Mouse (Mus musculus): ENCODE measurements around the gene Fam117a. TPM values are rescaled to one million over a fixed set of nuclear protein-coding genes. Genes with fewer than 3 reads are reported as not detected.
"Not testable (repeated sequence)": the region's sequence is repeated elsewhere in the genome, so short reads cannot be mapped to it uniquely, and the experiment has no call there.

Gene Fam117a
- polyA plus RNA-seq, 1 experiment from 2014 or later = 3.0 TPM

DNA sequence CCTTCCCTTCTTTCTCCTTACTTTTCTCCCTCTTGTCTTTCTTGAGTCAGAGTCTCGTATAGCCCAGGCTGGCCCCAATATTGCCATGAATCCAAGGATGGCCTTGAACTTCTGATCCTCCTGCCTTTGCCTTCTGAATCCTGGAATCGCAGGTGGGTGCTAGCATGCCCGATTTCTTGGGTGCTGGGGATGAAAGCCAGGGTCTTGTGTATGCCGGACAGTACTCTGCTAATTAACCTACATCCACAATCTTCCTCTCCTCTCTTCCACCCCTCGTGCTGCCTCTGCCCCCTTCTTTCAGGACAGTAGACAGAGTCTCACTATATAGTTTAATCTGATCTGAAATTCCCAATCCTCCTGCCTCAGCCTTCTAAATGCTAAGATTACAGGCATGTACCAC is 64.8 kb downstream of the Fam117a start:
- no peaks in the 10 kb centered on the region for H3K9me3 ChIP-seq (ENCODE audit: control insufficient read depth, low read length)
- 94% methylated on average over 5 of the region's 5 CpGs for WGBS
- no peaks in the 10 kb centered on the region for H3K36me3 ChIP-seq (ENCODE audit: control insufficient read depth, insufficient read depth, low read length)
- no peak overlapping the region for H3K27ac ChIP-seq (ENCODE audit: low read depth, low read length)
- H3K4me2 ChIP-seq (ENCODE audit: low read length) = no peak overlapping the region
- ATAC-seq = no peak
- peaks cover 3% of the 10 kb centered on the region; the same call in 1 of the 2 replicates for H3K4me1 ChIP-seq (ENCODE audit: control insufficient read depth, insufficient read depth, low read depth, low read length)
- H3K27me3 ChIP-seq (replicated peaks; ENCODE audit: control insufficient read depth, insufficient read depth, low read length) = no peaks in the 10 kb centered on the region
- H3K4me3 ChIP-seq (ENCODE audit: low read length) = no peak overlapping the region
- H3K9ac ChIP-seq (ENCODE audit: low read depth, low read length) = no peak overlapping the region

DNA sequence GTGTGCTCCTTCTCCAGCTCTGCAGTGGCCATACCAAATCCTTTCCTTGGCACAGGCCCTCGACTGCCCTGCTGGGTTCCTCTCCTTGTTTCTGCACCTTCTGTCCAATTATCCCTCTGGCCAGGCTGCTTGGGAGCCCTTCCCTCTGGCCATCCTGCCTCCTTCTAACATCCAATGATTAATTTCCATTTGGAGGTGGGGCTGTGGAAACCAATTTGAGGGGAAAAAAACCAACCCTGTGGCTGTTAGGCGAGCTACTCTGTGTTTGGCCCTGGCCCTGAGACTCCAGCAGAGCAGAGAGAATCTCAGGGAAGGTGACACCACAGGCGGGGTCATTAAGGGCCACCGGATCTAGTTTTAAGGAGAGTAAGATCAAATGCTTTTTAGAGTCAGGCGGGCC is 65.4 kb downstream of the Fam117a start:
- ATAC-seq = peak; percentile 50; the same call in 1 of the 2 replicates
- H3K27ac ChIP-seq (ENCODE audit: low read depth, low read length) = no peak overlapping the region
- H3K36me3 ChIP-seq (ENCODE audit: control insufficient read depth, insufficient read depth, low read length) = no peaks in the 10 kb centered on the region
- no peak overlapping the region for H3K9ac ChIP-seq (ENCODE audit: low read depth, low read length)
- H3K4me3 ChIP-seq (ENCODE audit: low read length) = no peak overlapping the region
- H3K27me3 ChIP-seq (replicated peaks; ENCODE audit: control insufficient read depth, insufficient read depth, low read length) = no peaks in the 10 kb centered on the region
- H3K9me3 ChIP-seq (ENCODE audit: control insufficient read depth, low read length) = no peaks in the 10 kb centered on the region
- peaks cover 3% of the 10 kb centered on the region; the same call in 1 of the 2 replicates for H3K4me1 ChIP-seq (ENCODE audit: control insufficient read depth, insufficient read depth, low read depth, low read length)
- H3K4me2 ChIP-seq (ENCODE audit: low read length) = no peak overlapping the region
- 27% methylated on average over 5 of the region's 5 CpGs for WGBS

- H3K9ac ChIP-seq (ENCODE audit: low read depth, low read length) = no peak overlapping the region
- no peaks in the 10 kb centered on the region for H3K36me3 ChIP-seq (ENCODE audit: control insufficient read depth, insufficient read depth, low read length)
- H3K9me3 ChIP-seq (ENCODE audit: control insufficient read depth, low read length) = no peaks in the 10 kb centered on the region
- H3K4me3 ChIP-seq (ENCODE audit: low read length) = no peak overlapping the region
- no peak overlapping the region for H3K4me2 ChIP-seq (ENCODE audit: low read length)
- peaks cover 3% of the 10 kb centered on the region; the same call in 1 of the 2 replicates for H3K4me1 ChIP-seq (ENCODE audit: control insufficient read depth, insufficient read depth, low read depth, low read length)
- no peaks in the 10 kb centered on the region for H3K27me3 ChIP-seq (replicated peaks; ENCODE audit: control insufficient read depth, insufficient read depth, low read length)
- no peak for ATAC-seq
- 29% methylated on average over 8 of the region's 8 CpGs for WGBS
- no peak overlapping the region for H3K27ac ChIP-seq (ENCODE audit: low read depth, low read length)
Measured at GRCm38 (mm10) chr11:95402658-95403101, 65.9 kb downstream of the Fam117a start.

DNA sequence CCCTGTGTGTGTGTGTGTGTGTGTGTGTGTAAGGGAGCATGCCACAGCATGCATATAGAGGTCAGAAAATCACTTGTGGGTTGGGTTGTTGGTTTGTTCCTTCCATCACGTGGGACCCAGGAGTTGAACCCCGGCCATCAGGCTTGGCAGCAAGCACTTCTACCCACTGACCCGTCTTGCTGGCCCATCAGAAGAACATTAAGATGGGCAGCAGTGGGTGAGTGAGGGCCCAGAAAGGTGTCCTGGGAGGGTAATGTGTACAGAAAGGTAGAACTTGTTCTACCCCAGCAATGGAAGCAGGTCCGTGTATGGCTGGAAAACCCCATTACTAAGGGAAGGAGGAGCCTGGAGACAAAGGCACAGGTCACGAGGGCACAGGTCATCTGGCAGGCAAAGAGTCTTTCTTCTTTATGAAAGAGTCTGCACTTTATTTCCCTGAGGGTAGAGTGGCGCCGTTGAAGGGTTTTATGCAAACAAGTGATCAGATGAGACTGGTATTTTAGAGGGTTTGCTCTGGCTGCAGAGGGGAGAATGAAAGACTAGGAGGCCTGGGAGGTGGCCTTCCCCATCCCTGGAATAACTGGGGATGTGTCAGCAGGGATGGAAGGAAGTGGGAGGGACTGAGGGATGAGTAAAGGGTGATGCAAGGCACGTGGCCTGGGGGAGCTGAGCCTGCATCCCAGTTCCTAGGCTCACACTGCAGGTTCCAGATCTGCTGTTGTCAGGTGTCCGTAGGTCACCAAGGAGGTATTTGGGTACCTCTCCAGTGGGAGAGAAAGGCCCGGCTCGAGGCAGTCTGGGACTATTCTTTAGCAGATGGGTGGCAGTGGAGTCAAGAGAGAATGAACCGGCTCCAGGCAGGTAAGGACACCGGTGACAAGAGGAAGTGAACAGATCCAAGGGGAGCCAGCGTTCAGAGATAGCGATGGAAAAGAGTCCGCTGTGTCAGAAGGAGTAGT is 66.8 kb downstream of the Fam117a start:
- Histone ChIP-seq H3K4me1 (ENCODE audit: control insufficient read depth, insufficient read depth, low read depth, low read length) (peaks cover 3% of the 10 kb centered on the region; the same call in 1 of the 2 replicates), H3K36me3 (ENCODE audit: control insufficient read depth, insufficient read depth, low read length) (no peaks in the 10 kb centered on the region), H3K4me2 (ENCODE audit: low read length) (no peak overlapping the region), H3K9ac (ENCODE audit: low read depth, low read length) (no peak overlapping the region), H3K9me3 (ENCODE audit: control insufficient read depth, low read length) (no peaks in the 10 kb centered on the region), H3K27ac (ENCODE audit: low read depth, low read length) (no peak overlapping the region), H3K27me3 (replicated peaks; ENCODE audit: control insufficient read depth, insufficient read depth, low read length) (no peaks in the 10 kb centered on the region), H3K4me3 (ENCODE audit: low read length) (no peak overlapping the region)
- WGBS = 65% methylated on average over 16 of the region's 16 CpGs
- ATAC-seq = no peak

DNA sequence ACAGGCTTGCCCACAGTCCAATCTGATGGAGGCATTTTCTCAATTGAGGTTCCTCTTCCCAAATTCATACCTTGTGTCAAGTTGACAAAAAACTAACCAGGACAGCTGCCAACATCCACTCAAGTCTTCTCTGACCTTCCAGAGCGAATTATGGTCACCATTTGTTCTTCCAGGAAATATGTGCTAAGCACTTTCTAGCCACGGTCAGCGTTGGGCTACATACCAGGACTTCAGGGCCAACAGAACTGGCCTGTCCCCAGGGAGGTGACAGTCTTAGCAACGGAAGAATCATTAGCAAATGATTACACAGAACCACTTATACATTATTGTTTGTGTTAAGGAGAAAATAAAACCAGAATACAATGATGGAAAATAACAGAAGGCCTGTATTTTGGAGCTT is 69.0 kb downstream of the Fam117a start:
- no peaks in the 10 kb centered on the region for H3K4me1 ChIP-seq (ENCODE audit: control insufficient read depth, insufficient read depth, low read depth, low read length)
- H3K36me3 ChIP-seq (ENCODE audit: control insufficient read depth, insufficient read depth, low read length) = no peaks in the 10 kb centered on the region
- H3K27ac ChIP-seq (ENCODE audit: low read depth, low read length) = no peak overlapping the region
- no peaks in the 10 kb centered on the region for H3K9me3 ChIP-seq (ENCODE audit: control insufficient read depth, low read length)
- no peaks in the 10 kb centered on the region for H3K27me3 ChIP-seq (replicated peaks; ENCODE audit: control insufficient read depth, insufficient read depth, low read length)
- no peak overlapping the region for H3K4me2 ChIP-seq (ENCODE audit: low read length)
- no peak overlapping the region for H3K4me3 ChIP-seq (ENCODE audit: low read length)
- WGBS = 82% methylated on average over 4 of the region's 4 CpGs
- no peak for ATAC-seq
- no peak overlapping the region for H3K9ac ChIP-seq (ENCODE audit: low read depth, low read length)

- not testable (repeated sequence) for H3K4me3 ChIP-seq (ENCODE audit: low read length); H3K27ac ChIP-seq (ENCODE audit: low read depth, low read length); H3K4me1 ChIP-seq (ENCODE audit: control insufficient read depth, insufficient read depth, low read depth, low read length); H3K9me3 ChIP-seq (ENCODE audit: control insufficient read depth, low read length); H3K36me3 ChIP-seq (ENCODE audit: control insufficient read depth, insufficient read depth, low read length); H3K9ac ChIP-seq (ENCODE audit: low read depth, low read length); H3K27me3 ChIP-seq (replicated peaks; ENCODE audit: control insufficient read depth, insufficient read depth, low read length); ATAC-seq; H3K4me2 ChIP-seq (ENCODE audit: low read length)
- WGBS = 97% methylated on average over 5 of the region's 5 CpGs
Measured at GRCm38 (mm10) chr11:95406398-95406797, 69.6 kb downstream of the Fam117a start.

DNA sequence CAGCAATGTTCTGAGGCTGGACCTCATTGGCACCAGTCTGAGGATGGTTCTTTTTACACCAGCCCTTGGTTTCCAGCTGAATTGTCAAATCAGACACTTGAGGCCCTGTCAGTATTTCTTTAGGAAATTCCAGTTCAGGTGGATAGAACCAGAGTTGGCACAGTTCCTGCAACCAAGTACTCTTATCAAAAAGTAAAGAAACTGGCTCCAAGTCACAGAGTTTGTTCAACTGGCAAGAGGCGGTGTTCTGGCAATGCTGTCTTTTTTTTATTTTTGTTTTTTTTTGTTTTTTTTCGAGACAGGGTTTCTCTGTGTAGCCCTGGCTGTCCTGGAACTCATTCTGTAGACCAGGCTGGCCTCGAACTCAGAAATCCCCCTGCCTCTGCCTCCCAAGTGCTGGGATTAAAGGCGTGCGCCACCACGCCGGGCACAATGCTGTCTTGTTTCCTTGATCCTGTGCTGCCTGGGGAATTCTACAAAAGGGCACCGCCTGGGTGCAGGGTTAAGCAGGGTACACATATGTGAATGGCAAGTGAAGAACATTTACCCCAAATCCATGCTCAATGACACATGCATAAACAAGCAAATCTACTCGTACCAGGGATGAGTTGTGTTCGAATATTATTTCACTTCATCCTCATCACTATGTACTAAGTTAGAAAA is 72.8 kb downstream of the Fam117a start:
- H3K36me3 ChIP-seq (ENCODE audit: control insufficient read depth, insufficient read depth, low read length) = no peaks in the 10 kb centered on the region
- WGBS = 89% methylated on average over 10 of the region's 10 CpGs
- H3K4me1 ChIP-seq (ENCODE audit: control insufficient read depth, insufficient read depth, low read depth, low read length) = peaks cover 3% of the 10 kb centered on the region; the same call in 1 of the 2 replicates
- H3K4me2 ChIP-seq (ENCODE audit: low read length) = no peak overlapping the region
- ATAC-seq = no peak
- no peak overlapping the region for H3K27ac ChIP-seq (ENCODE audit: low read depth, low read length)
- H3K9me3 ChIP-seq (ENCODE audit: control insufficient read depth, low read length) = no peaks in the 10 kb centered on the region
- H3K27me3 ChIP-seq (replicated peaks; ENCODE audit: control insufficient read depth, insufficient read depth, low read length) = no peaks in the 10 kb centered on the region
- no peak overlapping the region for H3K9ac ChIP-seq (ENCODE audit: low read depth, low read length)
- no peak overlapping the region for H3K4me3 ChIP-seq (ENCODE audit: low read length)

- WGBS = 50% methylated on average over 6 of the region's 6 CpGs
- Histone ChIP-seq H3K27ac (ENCODE audit: low read depth, low read length) (peak overlapping the region; percentile 44; the same call in 1 of the 2 replicates), H3K9ac (ENCODE audit: low read depth, low read length) (no peak overlapping the region), H3K4me3 (ENCODE audit: low read length) (no peak overlapping the region), H3K36me3 (ENCODE audit: control insufficient read depth, insufficient read depth, low read length) (no peaks in the 10 kb centered on the region), H3K9me3 (ENCODE audit: control insufficient read depth, low read length) (no peaks in the 10 kb centered on the region), H3K4me1 (ENCODE audit: control insufficient read depth, insufficient read depth, low read depth, low read length) (peaks cover 19% of the 10 kb centered on the region), H3K4me2 (ENCODE audit: low read length) (no peak overlapping the region), H3K27me3 (replicated peaks; ENCODE audit: control insufficient read depth, insufficient read depth, low read length) (no peaks in the 10 kb centered on the region)
- no peak for ATAC-seq
Measured at GRCm38 (mm10) chr11:95411453-95412013, 74.7 kb downstream of the Fam117a start.

DNA sequence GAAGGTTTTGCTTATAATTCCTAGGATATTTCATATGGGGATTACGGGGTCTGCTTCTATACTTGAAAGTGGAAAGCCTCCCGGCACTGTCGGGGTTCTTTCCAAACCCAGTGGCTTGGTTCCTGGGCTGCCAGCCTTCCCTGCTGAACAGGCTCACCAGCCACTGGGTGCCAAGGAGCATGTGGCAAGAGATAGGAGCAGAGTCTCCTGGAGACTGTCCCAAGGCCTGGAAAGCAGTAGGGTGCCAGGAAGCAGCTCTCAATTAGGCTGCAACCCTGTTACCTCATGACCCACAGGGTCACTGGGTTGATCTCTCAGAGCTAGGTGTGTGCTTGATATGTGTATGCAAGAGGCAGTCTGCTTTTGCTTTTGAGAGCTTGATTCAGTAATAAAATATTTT is 75.8 kb downstream of the Fam117a start:
- Histone ChIP-seq H3K36me3 (ENCODE audit: control insufficient read depth, insufficient read depth, low read length) (no peaks in the 10 kb centered on the region), H3K9ac (ENCODE audit: low read depth, low read length) (no peak overlapping the region), H3K27me3 (replicated peaks; ENCODE audit: control insufficient read depth, insufficient read depth, low read length) (no peaks in the 10 kb centered on the region), H3K4me1 (ENCODE audit: control insufficient read depth, insufficient read depth, low read depth, low read length) (peaks cover 21% of the 10 kb centered on the region), H3K4me2 (ENCODE audit: low read length) (no peak overlapping the region), H3K4me3 (ENCODE audit: low read length) (no peak overlapping the region), H3K27ac (ENCODE audit: low read depth, low read length) (no peak overlapping the region), H3K9me3 (ENCODE audit: control insufficient read depth, low read length) (no peaks in the 10 kb centered on the region)
- ATAC-seq = no peak
- 87% methylated on average over 3 of the region's 3 CpGs for WGBS
